Mouse (Mus musculus) bone marrow, adult 2 months (tissue): ENCODE measurements around the gene Fars2. TPM values are rescaled to one million over a fixed set of nuclear protein-coding genes. Genes with fewer than 3 reads are reported as not detected.

Source experiments
- H3K27ac ChIP-seq: fragments of 200-500 bp; 2 replicates; pipeline ENCODE4 v1.5.1; 2012; ENCODE audit warnings: low read depth, mild to moderate bottlenecking, control low read depth, inconsistent platforms, low read length; ENCODE audit not compliant: control insufficient read depth, poor library complexity, insufficient read depth
- H3K4me1 ChIP-seq: fragments of 200-500 bp; 2 replicates; pipeline ENCODE4 v1.6.1; 2011; ENCODE audit warnings: low read length; ENCODE audit not compliant: control insufficient read depth, insufficient read depth
- H3K4me3 ChIP-seq: fragments of 200-500 bp; replicated peaks from 2 replicates; pipeline ENCODE3; 2011; ENCODE audit warnings: mild to moderate bottlenecking, low read depth, low read length, control low read depth; ENCODE audit not compliant: control insufficient read depth
- CTCF ChIP-seq: fragments of 200-500 bp; IDR thresholded peaks from 2 replicates; pipeline ENCODE4 v1.5.1; 2011; ENCODE audit warnings: low read length, control low read depth; ENCODE audit not compliant: control insufficient read depth, insufficient read depth
- POLR2A ChIP-seq: fragments of 200-500 bp; IDR thresholded peaks from 2 replicates; pipeline ENCODE4 v1.6.1; 2011; ENCODE audit warnings: low read depth, mild to moderate bottlenecking, control low read depth, low read length, borderline replicate concordance; ENCODE audit not compliant: control insufficient read depth
- WGBS: fragments of 180-500 bp; shearing (Covaris S2); methylation state at CpG from one replicate; pipeline ENCODE4 v1.1.7; 2018; 5-methylcytosine and 5-hydroxymethylcytosine counted together
- polyA plus RNA-seq: library from polyadenylated mRNA; stranded (reverse); fragments of >200 nt; gene quantifications from 2 replicates; pipeline ENCODE4 v1.2.4, GENCODE M21; 2011; ENCODE audit warnings: low replicate concordance; ENCODE audit not compliant: missing spikeins, insufficient read depth, insufficient read length

Gene Fars2
- polyA plus RNA-seq, 1 experiment: 29.7 TPM

GRCm38 (mm10) chr13:36589092-36589491 is 471.9 kb downstream of the Fars2 start:
- 61% methylated on average over 4 of the region's 4 CpGs for WGBS
- no peak overlapping the region for H3K4me3 ChIP-seq
- no peak for TF ChIP-seq POLR2A

GRCm38 (mm10) chr13:36592291-36592690 is 475.1 kb downstream of the Fars2 start:
- Histone ChIP-seq H3K4me1 (no peaks in the 10 kb centered on the region), H3K27ac (no peak overlapping the region), H3K4me3 (no peak overlapping the region)
- WGBS: 72% methylated on average over 2 of the region's 2 CpGs
- TF ChIP-seq CTCF (no peak), POLR2A (no peak)

More at GRCm38 (mm10) chr13:36589092-36589491, 471.9 kb downstream of the Fars2 start:
- Histone ChIP-seq H3K4me1 (no peaks in the 10 kb centered on the region), H3K27ac (no peak overlapping the region)

GRCm38 (mm10) chr13:36606717-36607116 is 489.5 kb downstream of the Fars2 start:
- no peak for TF ChIP-seq CTCF
- TF ChIP-seq POLR2A: no peak
- Histone ChIP-seq H3K4me3 (no peak overlapping the region), H3K4me1 (no peaks in the 10 kb centered on the region), H3K27ac (no peak overlapping the region)
- 74% methylated on average over 5 of the region's 5 CpGs for WGBS

GRCm38 (mm10) chr13:36607871-36608270 is 490.7 kb downstream of the Fars2 start:
- TF ChIP-seq CTCF (no peak), POLR2A (no peak)

GRCm38 (mm10) chr13:36610426-36610825 is 493.2 kb downstream of the Fars2 start:
- no peak overlapping the region for H3K4me3 ChIP-seq
- TF ChIP-seq POLR2A (no peak), CTCF (no peak)
- H3K4me1 ChIP-seq: no peaks in the 10 kb centered on the region
- WGBS: 91% methylated on average over 5 of the region's 5 CpGs
- H3K27ac ChIP-seq: no peak overlapping the region

More at GRCm38 (mm10) chr13:36607871-36608270, 490.7 kb downstream of the Fars2 start:
- Histone ChIP-seq H3K27ac (no peak overlapping the region), H3K4me3 (no peak overlapping the region), H3K4me1 (no peaks in the 10 kb centered on the region)
- WGBS: 82% methylated on average over 4 of the region's 4 CpGs

- 78% methylated on average over 23 of the region's 23 CpGs for WGBS
- Histone ChIP-seq H3K4me3 (no peak overlapping the region), H3K27ac (no peak overlapping the region), H3K4me1 (no peaks in the 10 kb centered on the region)
- TF ChIP-seq POLR2A (no peak), CTCF (no peak)
Measured at GRCm38 (mm10) chr13:36612785-36613750, 495.9 kb downstream of the Fars2 start.

GRCm38 (mm10) chr13:36620498-36621332 is 503.5 kb downstream of the Fars2 start:
- no peak overlapping the region for H3K27ac ChIP-seq
- TF ChIP-seq POLR2A (no peak), CTCF (no peak)
- no peak overlapping the region for H3K4me3 ChIP-seq
- no peaks in the 10 kb centered on the region for H3K4me1 ChIP-seq
- WGBS: 80% methylated on average over 10 of the region's 10 CpGs

GRCm38 (mm10) chr13:36621333-36621659 is 504.1 kb downstream of the Fars2 start:
- TF ChIP-seq POLR2A (no peak), CTCF (no peak)
- 88% methylated on average over 1 of the region's 1 CpGs for WGBS

More at GRCm38 (mm10) chr13:36621333-36621659, 504.1 kb downstream of the Fars2 start:
- H3K4me3 ChIP-seq: no peak overlapping the region
- H3K4me1 ChIP-seq: no peaks in the 10 kb centered on the region
- H3K27ac ChIP-seq: no peak overlapping the region
